Mouse (Mus musculus) embryonic facial prominence, embryonic 11.5 days (tissue): ENCODE measurements around the gene 4930562C15Rik. TPM values are rescaled to one million over a fixed set of nuclear protein-coding genes. Genes with fewer than 3 reads are reported as not detected.
A peak's percentile ranks its signal among the peaks of the same experiment; 100 is the strongest.

Experiments used
- ATAC-seq: fragments of 200-750 bp; cut with Nextera tagmentation; replicated peaks from 2 replicates; pipeline ENCODE4 v1.8.0; 2017; ENCODE audit warnings: low read depth; ENCODE audit not compliant: insufficient number of reproducible peaks, low FRiP score, low TSS enrichment
- DNase-seq: peaks from one replicate; pipeline ENCODE4 v3.0.0-alpha.2; 2015; ENCODE audit warnings: low spot score
- H3K27ac ChIP-seq: fragments of 300-500 bp; sonication (generic); replicated peaks from 2 replicates; pipeline ENCODE4 v1.5.1; 2014; ENCODE audit warnings: mild to moderate bottlenecking, low read depth, low read length, control low read depth
- H3K27me3 ChIP-seq: fragments of 300-500 bp; sonication (generic); 2 replicates; pipeline ENCODE4 v1.6.1; 2014; ENCODE audit warnings: mild to moderate bottlenecking, low read length, moderate library complexity, mixed read lengths; ENCODE audit not compliant: control insufficient read depth, insufficient read depth
- H3K36me3 ChIP-seq: fragments of 300-500 bp; sonication (generic); replicated peaks from 2 replicates; pipeline ENCODE4 v1.6.1; 2014; ENCODE audit warnings: low read depth, mild to moderate bottlenecking, low read length, moderate library complexity, mixed read lengths; ENCODE audit not compliant: control insufficient read depth, insufficient read depth
- H3K4me1 ChIP-seq: fragments of 300-500 bp; sonication (generic); 2 replicates; pipeline ENCODE4 v1.6.1; 2014; ENCODE audit warnings: low read length, mixed read lengths; ENCODE audit not compliant: control insufficient read depth, insufficient read depth
- H3K4me2 ChIP-seq: fragments of 300-500 bp; sonication (generic); 2 replicates; pipeline ENCODE4 v1.6.1; 2014; ENCODE audit warnings: low read depth, mild to moderate bottlenecking, control low read depth, low read length, moderate library complexity
- H3K4me3 ChIP-seq: fragments of 300-500 bp; sonication (generic); 2 replicates; pipeline ENCODE4 v1.5.1; 2014; ENCODE audit warnings: low read depth, low read length, control low read depth
- H3K9ac ChIP-seq: fragments of 300-500 bp; sonication (generic); replicated peaks from 2 replicates; pipeline ENCODE4 v1.6.1; 2014; ENCODE audit warnings: mild to moderate bottlenecking, control low read depth, low read length
- H3K9me3 ChIP-seq: fragments of 300-500 bp; sonication (generic); replicated peaks from 2 replicates; pipeline ENCODE4 v1.6.1; 2016; ENCODE audit warnings: mild to moderate bottlenecking, low read length, inconsistent platforms, mixed read lengths; ENCODE audit not compliant: control insufficient read depth
- WGBS: fragments of 180-500 bp; shearing (Covaris S2); extraction: QIAGEN DNeasy Blood & Tissue Kit; methylation state at CpG from one replicate; pipeline ENCODE4 v1.1.7; 2014; 5-methylcytosine and 5-hydroxymethylcytosine counted together
- polyA plus RNA-seq: library from polyadenylated mRNA; unstranded; fragments of >200 nt; fragmentation: Nextera tagmentation; extraction: Ambion mirVana; gene quantifications from 2 replicates; pipeline ENCODE4 v1.2.1, GENCODE M21; 2014

Gene 4930562C15Rik
- polyA plus RNA-seq, 1 experiment from 2014 or later = 0.28 TPM

DNA sequence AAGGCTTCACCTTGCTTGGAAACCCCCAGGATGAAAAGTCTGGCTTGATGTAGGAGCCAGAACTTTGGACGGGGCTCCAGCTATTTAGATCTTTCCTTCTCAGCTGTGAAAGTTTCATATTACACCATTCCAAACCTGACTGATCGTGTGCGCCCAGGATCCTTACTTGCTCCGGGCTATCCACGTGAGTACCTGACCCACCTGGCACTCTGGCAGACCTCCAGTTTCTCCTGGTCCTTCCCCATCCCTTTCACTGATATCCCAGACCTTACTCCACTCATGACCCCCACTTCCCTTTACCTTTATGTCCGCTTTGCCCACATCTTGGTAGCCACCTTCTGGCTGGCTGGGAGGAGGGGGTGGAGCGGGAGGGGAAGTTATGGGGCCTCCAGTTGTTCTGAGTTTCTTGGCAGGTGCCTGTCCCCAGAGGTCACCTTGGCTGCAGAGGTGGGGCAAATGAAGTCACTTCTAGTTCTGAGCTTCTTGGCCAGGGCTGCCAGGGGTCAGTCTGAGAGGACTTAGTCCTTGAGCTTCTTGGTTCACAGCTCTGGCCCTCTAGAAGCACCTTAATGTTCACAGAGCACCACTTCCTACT is 31.0 kb downstream of the 4930562C15Rik start:
- DNase-seq (no peak), ATAC-seq (no peak)
- Histone ChIP-seq H3K36me3 (no peaks in the 10 kb centered on the region; the same call in 1 of the 2 replicates), H3K4me1 (no peaks in the 10 kb centered on the region), H3K4me3 (no peak overlapping the region), H3K9me3 (no peaks in the 10 kb centered on the region), H3K9ac (no peak overlapping the region), H3K27ac (no peak overlapping the region), H3K4me2 (no peak overlapping the region), H3K27me3 (no peaks in the 10 kb centered on the region)
- 62% methylated on average over 7 of the region's 7 CpGs for WGBS

DNA sequence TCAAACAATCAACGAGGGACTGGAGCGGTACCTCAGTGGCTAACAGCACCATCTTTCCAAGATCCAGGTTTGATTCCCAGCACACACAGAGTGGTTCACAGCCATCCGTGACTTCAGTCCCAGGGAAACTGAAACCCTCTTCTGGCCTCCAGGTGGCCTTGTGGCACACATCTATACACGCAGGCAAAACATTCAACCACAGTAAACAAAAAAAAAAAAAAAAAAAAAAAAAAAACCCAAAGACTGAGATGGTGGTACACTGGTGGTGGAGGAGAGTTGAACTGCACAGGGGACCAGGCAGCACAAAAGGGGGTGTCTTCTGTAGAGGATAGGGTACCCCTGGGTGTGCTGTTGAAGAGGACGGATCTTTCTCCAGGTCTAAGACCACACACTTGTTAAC is 35.3 kb downstream of the 4930562C15Rik start:
- H3K4me3 ChIP-seq = no peak overlapping the region
- 87% methylated on average over 5 of the region's 5 CpGs for WGBS
- no peaks in the 10 kb centered on the region for H3K4me1 ChIP-seq
- H3K27me3 ChIP-seq = no peaks in the 10 kb centered on the region
- H3K27ac ChIP-seq = no peak overlapping the region
- H3K36me3 ChIP-seq = no peaks in the 10 kb centered on the region; the same call in 1 of the 2 replicates
- no peaks in the 10 kb centered on the region for H3K9me3 ChIP-seq
- H3K4me2 ChIP-seq = no peak overlapping the region
- DNase-seq (no peak), ATAC-seq (no peak)
- H3K9ac ChIP-seq = no peak overlapping the region

- Histone ChIP-seq H3K9ac (no peak overlapping the region), H3K27ac (no peak overlapping the region), H3K27me3 (no peaks in the 10 kb centered on the region), H3K9me3 (no peaks in the 10 kb centered on the region), H3K4me3 (no peak overlapping the region), H3K4me2 (no peak overlapping the region), H3K36me3 (no peaks in the 10 kb centered on the region; the same call in 1 of the 2 replicates), H3K4me1 (no peaks in the 10 kb centered on the region)
- DNase-seq (no peak), ATAC-seq (no peak)
- 76% methylated on average over 2 of the region's 2 CpGs for WGBS
Observed at GRCm38 (mm10) chr16:4871926-4872325, 36.7 kb downstream of the 4930562C15Rik start.

DNA sequence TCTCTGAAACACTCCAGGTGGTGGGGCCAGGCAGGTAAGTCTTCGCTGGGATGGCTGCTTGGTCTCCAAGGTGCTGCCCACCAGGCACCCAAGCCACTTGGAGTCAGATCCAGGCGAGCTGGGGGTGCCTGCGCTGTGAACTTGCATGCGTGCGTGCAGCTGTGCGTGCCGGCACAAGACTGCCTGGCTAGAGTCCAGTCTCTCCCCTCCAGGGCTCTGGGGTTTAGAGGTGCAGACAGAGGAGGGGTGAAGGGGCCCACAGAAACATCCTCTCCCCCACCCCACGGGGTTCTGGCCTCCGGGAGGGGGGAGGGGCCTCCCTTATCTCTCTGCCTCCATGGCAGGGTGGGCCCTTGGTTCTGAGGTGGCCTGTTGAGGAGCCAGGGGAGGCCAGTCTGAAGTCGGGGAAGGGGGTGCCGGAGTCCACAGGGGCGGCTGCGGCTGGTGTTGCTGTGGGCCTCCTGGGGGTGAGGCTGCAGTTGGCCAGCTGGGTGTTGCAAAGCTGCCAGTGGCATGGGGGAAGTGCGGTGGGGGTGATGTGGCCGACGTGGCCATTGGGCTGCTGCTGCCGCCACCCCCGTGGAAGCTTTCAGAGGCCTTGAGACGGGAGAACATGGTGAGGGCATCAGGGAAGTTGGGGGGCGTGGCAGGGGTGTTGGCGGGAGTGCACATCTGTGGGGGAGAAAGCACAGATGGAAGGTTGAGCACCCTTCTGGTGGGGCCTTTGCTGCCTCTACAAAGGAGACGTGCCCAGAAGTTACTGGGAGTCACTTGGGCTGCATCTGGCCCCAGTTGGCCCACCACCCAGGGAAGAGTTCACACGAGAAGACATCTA is 40.2 kb downstream of the 4930562C15Rik start:
- H3K9me3 ChIP-seq = no peaks in the 10 kb centered on the region
- no peak overlapping the region for H3K9ac ChIP-seq
- no peak overlapping the region for H3K4me3 ChIP-seq
- H3K4me1 ChIP-seq = peaks cover 2% of the 10 kb centered on the region; the same call in 1 of the 2 replicates
- ATAC-seq (no peak), DNase-seq (no peak)
- H3K4me2 ChIP-seq = no peak overlapping the region
- no peak overlapping the region for H3K27ac ChIP-seq
- H3K36me3 ChIP-seq = no peaks in the 10 kb centered on the region
- no peaks in the 10 kb centered on the region for H3K27me3 ChIP-seq
- 93% methylated on average over 23 of the region's 23 CpGs for WGBS

- H3K4me3 ChIP-seq = no peak overlapping the region
- peaks cover 2% of the 10 kb centered on the region; the same call in 1 of the 2 replicates for H3K4me1 ChIP-seq
- WGBS = 87% methylated on average over 8 of the region's 8 CpGs
- no peaks in the 10 kb centered on the region for H3K36me3 ChIP-seq
- H3K9me3 ChIP-seq = no peaks in the 10 kb centered on the region
- H3K9ac ChIP-seq = no peak overlapping the region
- no peaks in the 10 kb centered on the region for H3K27me3 ChIP-seq
- no peak overlapping the region for H3K27ac ChIP-seq
- no peak for ATAC-seq
- DNase-seq = no peak
- no peak overlapping the region for H3K4me2 ChIP-seq
Observed at GRCm38 (mm10) chr16:4876033-4876680, 40.9 kb downstream of the 4930562C15Rik start.

GRCm38 (mm10) chr16:4877195-4877594 is 42.0 kb downstream of the 4930562C15Rik start:
- no peak for ATAC-seq
- no peak overlapping the region for H3K4me2 ChIP-seq

GRCm38 (mm10) chr16:4877701-4878100 is 42.5 kb downstream of the 4930562C15Rik start:
- peak overlapping the region; percentile 88; the same call in 1 of the 2 replicates for H3K4me3 ChIP-seq
- 70% methylated on average over 3 of the region's 3 CpGs for WGBS

More at GRCm38 (mm10) chr16:4877195-4877594, 42.0 kb downstream of the 4930562C15Rik start:
- Histone ChIP-seq H3K9ac (no peak overlapping the region), H3K27ac (no peak overlapping the region), H3K4me1 (peaks cover 4% of the 10 kb centered on the region; the same call in 1 of the 2 replicates), H3K4me3 (no peak overlapping the region), H3K27me3 (no peaks in the 10 kb centered on the region), H3K36me3 (no peaks in the 10 kb centered on the region), H3K9me3 (no peaks in the 10 kb centered on the region)
- no peak for DNase-seq
- WGBS = 92% methylated on average over 4 of the region's 4 CpGs

More at GRCm38 (mm10) chr16:4877701-4878100, 42.5 kb downstream of the 4930562C15Rik start:
- H3K9ac ChIP-seq = peak overlapping the region; percentile 76
- H3K4me2 ChIP-seq = peak overlapping the region; percentile 83
- ATAC-seq (no peak), DNase-seq (no peak)
- H3K27ac ChIP-seq = no peak overlapping the region
- peaks cover 4% of the 10 kb centered on the region; the same call in 1 of the 2 replicates for H3K4me1 ChIP-seq
- no peaks in the 10 kb centered on the region for H3K27me3 ChIP-seq
- H3K9me3 ChIP-seq = no peaks in the 10 kb centered on the region
- no peaks in the 10 kb centered on the region for H3K36me3 ChIP-seq
